Mouse (Mus musculus): Measurements from ENCODE around the gene Tacc3. TPM values are rescaled to one million over a fixed set of nuclear protein-coding genes. Genes with fewer than 3 reads are reported as not detected.

The Tacc3 gene
- polyA plus RNA-seq, 1 experiment: 9.2 TPM

DNA sequence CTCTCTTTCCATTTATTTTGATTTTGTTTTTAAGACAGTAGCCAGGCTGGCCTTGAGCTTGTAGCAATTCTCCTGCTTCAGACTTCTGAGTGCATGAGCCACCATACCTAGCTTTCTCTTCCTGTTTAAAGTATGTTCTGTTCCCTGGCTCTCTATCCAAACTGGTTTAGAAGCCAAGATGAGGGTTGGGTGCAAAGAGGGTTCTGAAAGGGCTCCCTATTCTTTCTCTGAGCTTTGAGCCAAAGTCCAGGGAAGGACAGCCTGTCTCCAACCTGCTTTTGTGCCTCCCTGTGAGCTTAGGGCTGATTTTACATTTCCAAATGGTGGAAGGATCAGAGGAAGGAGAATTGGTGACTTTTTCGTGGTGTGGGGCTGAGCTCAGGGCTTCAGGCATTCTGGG, 69.0 kb downstream of the Tacc3 start:
- H3K27me3 ChIP-seq (ENCODE audit: control insufficient read depth, insufficient read depth, low read length): peaks cover 6% of the 10 kb centered on the region; the same call in 1 of the 2 replicates
- no peaks in the 10 kb centered on the region for H3K4me1 ChIP-seq (ENCODE audit: control insufficient read depth, insufficient read depth, low read length)
- 63% methylated on average over 1 of the region's 1 CpGs for WGBS
- H3K4me3 ChIP-seq (replicated peaks; ENCODE audit: insufficient read depth, low read depth, low read length): no peak overlapping the region
- no peak for TF ChIP-seq CTCF (IDR thresholded peaks at IDR 0.05; ENCODE audit: borderline replicate concordance, insufficient read depth, low read depth, low read length)
- no peak for TF ChIP-seq POLR2A (IDR thresholded peaks at IDR 0.05; ENCODE audit: borderline replicate concordance, insufficient read depth, low read length)
- H3K27ac ChIP-seq (ENCODE audit: insufficient read depth, low read length): no peak overlapping the region
- DNase-seq: no peak

Other genes starting within 250 kb of the Tacc3 start
- gene Nkx1-1, start 224.2 kb upstream of the Tacc3 start, polyA plus RNA-seq (2012; rRNA removed): 0.14 and 0.33 TPM in 2 replicates
- gene Fam53a, start 28.5 kb upstream of the Tacc3 start, polyA plus RNA-seq (2012; rRNA removed): 18.0 and 18.5 TPM in 2 replicates
- gene Gm9903, start 28.2 kb upstream of the Tacc3 start, polyA plus RNA-seq (2012; rRNA removed): 0.93 and 1.1 TPM in 2 replicates
- 39.4 and 41.8 TPM in 2 replicates for gene Slbp, start 5.6 kb upstream of the Tacc3 start, polyA plus RNA-seq (2012; rRNA removed)
- gene Tmem129, start 288 bp downstream of the Tacc3 start, polyA plus RNA-seq (2012; rRNA removed): 50.1 and 50.2 TPM in 2 replicates
- 128 and 147 TPM in 2 replicates for gene Fgfr3, start 63.5 kb downstream of the Tacc3 start, polyA plus RNA-seq (2012; rRNA removed)
- gene Letm1, start 124.7 kb downstream of the Tacc3 start, polyA plus RNA-seq (2012; rRNA removed): 69.9 and 72.4 TPM in 2 replicates
- gene Nsd2, start 162.6 kb downstream of the Tacc3 start, polyA plus RNA-seq (2012; rRNA removed): 43.1 and 43.3 TPM in 2 replicates